Mouse (Mus musculus): ENCODE results near the gene Crtap.
"Not testable (repeated sequence)": the region's sequence is repeated elsewhere in the genome, so short reads cannot be mapped to it uniquely, and the experiment has no call there.

DNA sequence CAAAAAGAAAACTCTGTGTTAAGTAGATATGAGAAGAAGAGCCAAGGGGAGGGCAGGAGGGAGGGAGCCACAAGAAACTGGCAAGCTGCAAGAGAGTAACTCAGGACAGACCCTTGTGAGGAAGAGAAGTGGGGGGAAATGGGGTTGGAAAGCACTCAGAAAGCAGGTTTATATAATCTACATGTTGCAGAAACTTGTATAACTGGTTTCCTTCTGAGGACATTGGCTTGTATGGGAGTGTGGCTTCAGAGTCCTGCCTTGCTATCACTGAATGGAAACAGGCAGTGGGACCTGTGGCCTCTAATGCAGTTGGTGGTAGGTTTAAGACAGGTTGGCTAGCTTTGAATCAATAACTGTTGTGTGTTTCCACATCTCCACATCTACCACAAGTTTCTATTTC is 62.1 kb downstream of the Crtap start:
- TF ChIP-seq GATA1, TAL1 (IDR thresholded peaks at IDR 0.05; ENCODE audit: low read length): not testable (repeated sequence)

Data from erythroblast, embryonic 14.5 days (primary cell).